Mouse (Mus musculus): Measurements from ENCODE around the gene Ranbp3l. TPM values are rescaled to one million over a fixed set of nuclear protein-coding genes. Genes with fewer than 3 reads are reported as not detected.

Ranbp3l gene
- polyA plus RNA-seq, 1 experiment, result not detected

GRCm38 (mm10) chr15:9071556-9072544, 104.1 kb downstream of the Ranbp3l start:
- no peak for TF ChIP-seq POLR2A (IDR thresholded peaks at IDR 0.05; ENCODE audit: insufficient read depth, low read length)
- TF ChIP-seq CTCF (IDR thresholded peaks at IDR 0.05; ENCODE audit: low read depth, low read length), result no peak
- TF ChIP-seq EP300 (IDR thresholded peaks at IDR 0.05; ENCODE audit: insufficient read depth, low read depth, low read length), result no peak
- H3K4me1 ChIP-seq (ENCODE audit: control insufficient read depth, insufficient read depth, low read length), result peaks cover 4% of the 10 kb centered on the region
- no peak overlapping the region for H3K27ac ChIP-seq (ENCODE audit: insufficient read depth, low read length)

GRCm38 (mm10) chr15:9072630-9073029, 104.9 kb downstream of the Ranbp3l start:
- H3K9me3 ChIP-seq (replicated peaks; ENCODE audit: control insufficient read depth, insufficient read depth, low read length, poor library complexity, severe bottlenecking), result no peaks in the 10 kb centered on the region
- TF ChIP-seq POLR2A (IDR thresholded peaks at IDR 0.05; ENCODE audit: insufficient read depth, low read length) (no peak), CTCF (IDR thresholded peaks at IDR 0.05; ENCODE audit: low read depth, low read length) (no peak), EP300 (IDR thresholded peaks at IDR 0.05; ENCODE audit: insufficient read depth, low read depth, low read length) (no peak)

More at GRCm38 (mm10) chr15:9071556-9072544, 104.1 kb downstream of the Ranbp3l start:
- peak overlapping the region; percentile 90 for H3K4me3 ChIP-seq (ENCODE audit: low read depth, low read length)
- no peaks in the 10 kb centered on the region for H3K27me3 ChIP-seq (ENCODE audit: control insufficient read depth, insufficient read depth, low read length, poor library complexity, severe bottlenecking)
- H3K36me3 ChIP-seq (ENCODE audit: control insufficient read depth, insufficient read depth, low read length, poor library complexity, severe bottlenecking), result no peaks in the 10 kb centered on the region
- H3K9me3 ChIP-seq (replicated peaks; ENCODE audit: control insufficient read depth, insufficient read depth, low read length, poor library complexity, severe bottlenecking), result no peaks in the 10 kb centered on the region
- H3K9ac ChIP-seq (ENCODE audit: low read depth, poor library complexity, severe bottlenecking), result peak overlapping the region; percentile 97

DNA sequence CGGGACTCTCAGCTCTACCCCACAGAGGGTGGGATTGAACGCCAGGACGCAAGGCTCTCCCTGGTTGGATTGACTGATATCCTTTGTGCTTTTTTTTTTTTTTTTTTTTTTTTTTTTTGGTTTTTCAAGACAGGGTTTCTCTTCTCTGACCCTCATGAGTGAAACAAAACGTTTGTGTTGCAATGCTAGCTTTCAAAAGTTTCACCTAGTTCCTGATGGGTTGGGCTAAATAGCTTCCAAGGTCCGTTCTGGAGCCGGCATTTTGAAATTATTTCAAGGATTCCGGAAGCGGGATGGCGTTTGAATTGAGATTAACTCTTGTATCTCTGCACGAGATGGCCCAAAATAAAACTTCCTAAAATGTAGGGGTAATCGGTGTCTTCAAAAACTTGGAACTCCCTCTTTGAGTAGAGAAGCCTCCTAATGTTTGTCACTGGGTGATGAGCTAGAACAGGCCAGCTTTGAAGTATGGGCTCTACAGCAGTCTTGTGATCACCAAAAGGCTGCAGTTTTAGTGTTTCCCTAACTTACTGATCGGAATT, 105.4 kb downstream of the Ranbp3l start:
- TF ChIP-seq CTCF (IDR thresholded peaks at IDR 0.05; ENCODE audit: low read depth, low read length), result no peak
- Histone ChIP-seq H3K27me3 (ENCODE audit: control insufficient read depth, insufficient read depth, low read length, poor library complexity, severe bottlenecking) (no peaks in the 10 kb centered on the region), H3K9me3 (replicated peaks; ENCODE audit: control insufficient read depth, insufficient read depth, low read length, poor library complexity, severe bottlenecking) (no peaks in the 10 kb centered on the region), H3K9ac (ENCODE audit: low read depth, poor library complexity, severe bottlenecking) (no peak overlapping the region), H3K27ac (ENCODE audit: insufficient read depth, low read length) (no peak overlapping the region), H3K4me1 (ENCODE audit: control insufficient read depth, insufficient read depth, low read length) (peaks cover 4% of the 10 kb centered on the region), H3K36me3 (ENCODE audit: control insufficient read depth, insufficient read depth, low read length, poor library complexity, severe bottlenecking) (no peaks in the 10 kb centered on the region), H3K4me3 (ENCODE audit: low read depth, low read length) (no peak overlapping the region)

More at GRCm38 (mm10) chr15:9072630-9073029, 104.9 kb downstream of the Ranbp3l start:
- Histone ChIP-seq H3K27me3 (ENCODE audit: control insufficient read depth, insufficient read depth, low read length, poor library complexity, severe bottlenecking) (no peaks in the 10 kb centered on the region), H3K4me3 (ENCODE audit: low read depth, low read length) (no peak overlapping the region), H3K27ac (ENCODE audit: insufficient read depth, low read length) (no peak overlapping the region), H3K36me3 (ENCODE audit: control insufficient read depth, insufficient read depth, low read length, poor library complexity, severe bottlenecking) (no peaks in the 10 kb centered on the region), H3K9ac (ENCODE audit: low read depth, poor library complexity, severe bottlenecking) (no peak overlapping the region; the same call in 1 of the 2 replicates), H3K4me1 (ENCODE audit: control insufficient read depth, insufficient read depth, low read length) (peaks cover 4% of the 10 kb centered on the region)

DNA sequence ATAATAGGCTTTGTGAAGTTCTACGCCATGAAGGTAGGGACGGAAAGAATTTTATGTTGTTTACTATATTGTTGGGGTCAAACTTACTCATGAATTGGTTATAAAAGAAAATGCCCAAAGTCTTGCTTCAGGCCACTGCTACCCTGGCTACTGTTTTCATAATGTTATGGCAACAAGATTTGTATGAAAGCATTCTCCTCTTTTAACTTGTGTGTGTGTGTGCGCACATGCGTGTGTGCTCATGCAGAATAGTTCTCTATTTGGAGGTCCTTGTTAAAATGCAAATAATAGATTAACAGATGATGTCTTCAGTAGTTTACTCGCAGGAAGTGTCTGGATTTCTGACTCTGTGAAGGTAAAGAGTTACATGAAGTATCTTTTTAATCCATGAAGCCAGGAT, 105.9 kb downstream of the Ranbp3l start:
- Histone ChIP-seq H3K9ac (ENCODE audit: low read depth, poor library complexity, severe bottlenecking) (no peak overlapping the region), H3K9me3 (replicated peaks; ENCODE audit: control insufficient read depth, insufficient read depth, low read length, poor library complexity, severe bottlenecking) (no peaks in the 10 kb centered on the region), H3K36me3 (ENCODE audit: control insufficient read depth, insufficient read depth, low read length, poor library complexity, severe bottlenecking) (no peaks in the 10 kb centered on the region), H3K27ac (ENCODE audit: insufficient read depth, low read length) (no peak overlapping the region), H3K27me3 (ENCODE audit: control insufficient read depth, insufficient read depth, low read length, poor library complexity, severe bottlenecking) (no peaks in the 10 kb centered on the region), H3K4me3 (ENCODE audit: low read depth, low read length) (no peak overlapping the region), H3K4me1 (ENCODE audit: control insufficient read depth, insufficient read depth, low read length) (peaks cover 4% of the 10 kb centered on the region)
- no peak for TF ChIP-seq CTCF (IDR thresholded peaks at IDR 0.05; ENCODE audit: low read depth, low read length)
- no peak for TF ChIP-seq EP300 (IDR thresholded peaks at IDR 0.05; ENCODE audit: insufficient read depth, low read depth, low read length)
- TF ChIP-seq POLR2A (IDR thresholded peaks at IDR 0.05; ENCODE audit: insufficient read depth, low read length), result no peak

DNA sequence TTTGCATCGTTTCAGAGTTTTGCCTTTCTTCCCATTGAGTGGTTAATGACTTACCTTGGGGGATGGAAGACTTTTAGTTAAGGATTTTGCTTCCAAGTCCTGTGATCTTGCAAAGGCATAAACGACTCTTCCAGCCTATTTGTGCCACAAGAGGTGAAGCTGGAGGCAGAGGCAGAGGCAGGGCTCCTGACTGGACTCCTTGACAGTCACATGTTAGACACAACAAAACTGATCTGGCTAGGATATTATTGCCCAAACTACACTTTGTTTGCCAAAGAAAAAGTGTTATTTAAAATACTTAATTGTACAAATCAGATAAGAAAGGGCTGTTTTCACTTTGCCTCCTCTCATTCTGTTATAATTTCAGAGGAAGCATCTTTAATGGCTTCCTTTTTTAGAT, 106.4 kb downstream of the Ranbp3l start:
- Histone ChIP-seq H3K4me3 (ENCODE audit: low read depth, low read length) (no peak overlapping the region), H3K27ac (ENCODE audit: insufficient read depth, low read length) (no peak overlapping the region), H3K4me1 (ENCODE audit: control insufficient read depth, insufficient read depth, low read length) (peaks cover 6% of the 10 kb centered on the region), H3K9me3 (replicated peaks; ENCODE audit: control insufficient read depth, insufficient read depth, low read length, poor library complexity, severe bottlenecking) (no peaks in the 10 kb centered on the region), H3K27me3 (ENCODE audit: control insufficient read depth, insufficient read depth, low read length, poor library complexity, severe bottlenecking) (no peaks in the 10 kb centered on the region), H3K36me3 (ENCODE audit: control insufficient read depth, insufficient read depth, low read length, poor library complexity, severe bottlenecking) (no peaks in the 10 kb centered on the region), H3K9ac (ENCODE audit: low read depth, poor library complexity, severe bottlenecking) (no peak overlapping the region)
- no peak for TF ChIP-seq EP300 (IDR thresholded peaks at IDR 0.05; ENCODE audit: insufficient read depth, low read depth, low read length)
- TF ChIP-seq POLR2A (IDR thresholded peaks at IDR 0.05; ENCODE audit: insufficient read depth, low read length), result no peak
- TF ChIP-seq CTCF (IDR thresholded peaks at IDR 0.05; ENCODE audit: low read depth, low read length), result no peak

DNA sequence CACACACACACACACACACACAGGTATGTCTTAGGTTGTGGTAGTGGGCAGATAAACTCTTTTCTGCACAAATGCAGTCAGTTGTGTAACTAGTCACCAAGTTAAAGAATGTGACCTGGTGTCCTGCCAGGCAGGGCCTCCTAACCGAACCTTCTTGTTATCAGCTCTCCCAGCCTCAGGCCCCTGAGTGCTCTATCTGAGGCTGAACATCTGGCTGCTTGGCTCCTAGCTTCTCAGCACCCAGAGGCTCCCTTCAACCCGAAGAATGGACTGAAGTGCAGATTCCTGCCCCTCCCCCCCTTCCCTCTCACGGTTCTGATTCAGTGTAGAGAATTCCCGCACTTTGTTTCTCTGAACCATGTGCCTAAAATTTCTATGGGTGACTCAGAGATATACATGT, 106.9 kb downstream of the Ranbp3l start:
- no peak overlapping the region for H3K4me3 ChIP-seq (ENCODE audit: low read depth, low read length)
- TF ChIP-seq POLR2A (IDR thresholded peaks at IDR 0.05; ENCODE audit: insufficient read depth, low read length) (no peak), EP300 (IDR thresholded peaks at IDR 0.05; ENCODE audit: insufficient read depth, low read depth, low read length) (no peak)
- no peaks in the 10 kb centered on the region for H3K27me3 ChIP-seq (ENCODE audit: control insufficient read depth, insufficient read depth, low read length, poor library complexity, severe bottlenecking)
- peaks cover 6% of the 10 kb centered on the region for H3K4me1 ChIP-seq (ENCODE audit: control insufficient read depth, insufficient read depth, low read length)
- H3K9me3 ChIP-seq (replicated peaks; ENCODE audit: control insufficient read depth, insufficient read depth, low read length, poor library complexity, severe bottlenecking), result no peaks in the 10 kb centered on the region
- H3K27ac ChIP-seq (ENCODE audit: insufficient read depth, low read length), result no peak overlapping the region
- H3K9ac ChIP-seq (ENCODE audit: low read depth, poor library complexity, severe bottlenecking), result no peak overlapping the region
- no peaks in the 10 kb centered on the region for H3K36me3 ChIP-seq (ENCODE audit: control insufficient read depth, insufficient read depth, low read length, poor library complexity, severe bottlenecking)

All from ES-Bruce4 (cell line).